Mouse (Mus musculus): ENCODE results near the gene Olfr5.
"Not testable (repeated sequence)": the region's sequence is repeated elsewhere in the genome, so short reads cannot be mapped to it uniquely, and the experiment has no call there.

Olfr5 gene

GRCm38 (mm10) chr7:6486841-6487240 is at the start of gene Olfr5:
Gene Olfr5 (minus strand): TSS chr7:6486941.
- DNase-seq (ENCODE audit: low spot score), result no peak

GRCm38 (mm10) chr7:6526141-6526540 is 39.4 kb upstream of the Olfr5 start:
- no peak for DNase-seq (ENCODE audit: low spot score)

GRCm38 (mm10) chr7:6525001-6525400 is 38.3 kb upstream of the Olfr5 start:
- DNase-seq (ENCODE audit: low spot score), result no peak

DNA sequence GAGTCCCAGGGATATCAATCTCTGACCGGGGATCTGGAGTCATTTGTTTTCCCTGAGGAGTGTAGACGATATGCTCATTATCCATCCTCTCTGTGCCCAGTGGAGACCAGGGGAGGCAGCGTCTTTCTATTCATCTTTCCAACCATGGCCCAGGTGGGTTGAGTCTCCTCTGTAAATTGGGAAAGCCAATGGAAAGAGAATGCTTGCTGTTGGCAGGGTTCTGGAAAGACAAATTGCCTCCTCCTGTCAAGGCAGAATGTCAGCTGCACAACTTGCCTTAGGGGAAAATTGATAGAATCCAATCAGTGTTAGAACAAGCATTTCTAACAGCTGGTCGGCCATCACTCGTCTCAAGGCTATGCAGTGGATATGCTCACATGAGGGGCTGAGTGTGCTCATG is 36.1 kb upstream of the Olfr5 start, which contains the start of gene Olfr1349:
Gene Olfr1349 (minus strand): TSS at position 101 of the 400 bp plus-strand sequence.
- no peak for DNase-seq (ENCODE audit: low spot score)

- no peak for DNase-seq (ENCODE audit: low spot score)
Measured at GRCm38 (mm10) chr7:6521666-6522065, 34.9 kb upstream of the Olfr5 start.

GRCm38 (mm10) chr7:6508648-6509047 is 21.9 kb upstream of the Olfr5 start, which contains the start of gene Olfr1348:
Gene Olfr1348 (minus strand): TSS chr7:6508748.
- no peak for DNase-seq (ENCODE audit: low spot score)

- no peak for DNase-seq (ENCODE audit: low spot score)
Measured at GRCm38 (mm10) chr7:6499655-6500054, 12.9 kb upstream of the Olfr5 start, which contains the start of gene Olfr1347. Gene Olfr1347 (minus strand): TSS chr7:6499755.

GRCm38 (mm10) chr7:6477633-6478032 is 9.1 kb downstream of the Olfr5 start:
- not testable (repeated sequence) for DNase-seq (ENCODE audit: low spot score)

DNA sequence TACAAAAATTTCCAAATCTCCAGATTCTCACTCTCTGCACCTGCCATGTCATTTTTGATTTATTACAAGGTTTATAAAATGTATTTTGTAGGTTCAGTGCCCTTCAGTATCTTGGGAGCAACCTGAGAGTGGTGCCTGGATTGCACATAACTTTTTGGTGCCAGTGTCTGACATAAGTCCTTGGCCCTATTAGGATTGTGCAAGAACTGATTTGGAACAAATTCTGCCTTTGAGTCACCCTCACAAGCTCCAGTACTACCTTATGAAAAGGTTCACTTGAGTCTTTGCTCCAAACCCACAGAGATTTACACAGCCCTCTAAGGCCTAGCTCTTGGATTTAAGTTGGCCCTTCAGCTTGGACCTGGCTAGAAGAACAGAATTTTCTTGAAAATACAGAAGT is 19.8 kb downstream of the Olfr5 start, which contains the start of gene Olfr1346:
Gene Olfr1346 (plus strand): TSS at position 151 of the 400 bp plus-strand sequence.
- no peak for DNase-seq (ENCODE audit: low spot score)

GRCm38 (mm10) chr7:6456399-6456798 is 30.3 kb downstream of the Olfr5 start:
- no peak for DNase-seq (ENCODE audit: low spot score)

DNA sequence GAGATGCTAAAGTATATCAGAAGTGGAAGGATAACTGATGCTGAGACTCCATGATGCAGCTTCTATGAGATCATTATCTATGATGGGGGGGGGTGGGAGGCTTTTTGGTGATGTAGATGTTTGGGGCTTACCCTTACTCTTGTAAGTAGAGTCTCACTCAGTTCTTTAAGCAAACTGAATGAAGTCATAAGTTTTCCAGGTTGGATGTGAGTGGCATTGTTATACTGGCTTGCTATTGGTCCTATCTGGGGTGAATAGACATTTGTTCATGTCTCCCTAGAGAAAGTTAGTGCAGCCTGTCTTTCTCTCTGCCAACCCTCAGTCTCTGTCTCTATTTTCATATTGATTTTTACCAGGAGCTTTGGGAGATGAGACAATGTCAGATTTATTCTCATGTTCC is 30.9 kb downstream of the Olfr5 start, which contains the start of gene Olfr1336:
Gene Olfr1336 (plus strand): TSS at position 301 of the 400 bp plus-strand sequence.
- no peak for DNase-seq (ENCODE audit: low spot score)

GRCm38 (mm10) chr7:6447771-6448170 is 39.0 kb downstream of the Olfr5 start:
- no peak for DNase-seq (ENCODE audit: low spot score)

- no peak for DNase-seq (ENCODE audit: low spot score)
Measured at GRCm38 (mm10) chr7:6441173-6441572, 45.6 kb downstream of the Olfr5 start.

DNA sequence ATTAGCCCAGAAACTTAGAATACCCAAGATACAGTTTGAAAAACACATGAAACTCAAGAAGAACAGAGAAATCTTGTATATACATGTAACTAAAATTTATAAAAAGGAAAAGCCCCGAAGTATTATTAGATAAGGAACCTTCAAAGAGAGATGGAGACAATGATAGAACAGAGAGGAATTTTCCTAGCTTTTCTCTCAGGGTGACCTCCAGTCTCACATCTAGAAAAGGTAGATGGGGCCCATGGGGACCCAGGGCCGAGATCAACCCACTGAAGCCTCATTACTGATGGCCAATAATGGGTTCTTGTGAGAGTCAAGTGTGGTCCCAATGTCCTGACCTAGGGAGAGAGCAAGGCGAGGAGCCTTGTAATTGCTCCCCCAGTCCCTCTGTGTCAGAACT is 48.4 kb downstream of the Olfr5 start, which contains the start of gene Olfr1344:
Gene Olfr1344 (plus strand): TSS at position 301 of the 400 bp plus-strand sequence.
- DNase-seq (ENCODE audit: low spot score), result no peak

GRCm38 (mm10) chr7:6430342-6430741 is 56.4 kb downstream of the Olfr5 start:
- no peak for DNase-seq (ENCODE audit: low spot score)

DNA sequence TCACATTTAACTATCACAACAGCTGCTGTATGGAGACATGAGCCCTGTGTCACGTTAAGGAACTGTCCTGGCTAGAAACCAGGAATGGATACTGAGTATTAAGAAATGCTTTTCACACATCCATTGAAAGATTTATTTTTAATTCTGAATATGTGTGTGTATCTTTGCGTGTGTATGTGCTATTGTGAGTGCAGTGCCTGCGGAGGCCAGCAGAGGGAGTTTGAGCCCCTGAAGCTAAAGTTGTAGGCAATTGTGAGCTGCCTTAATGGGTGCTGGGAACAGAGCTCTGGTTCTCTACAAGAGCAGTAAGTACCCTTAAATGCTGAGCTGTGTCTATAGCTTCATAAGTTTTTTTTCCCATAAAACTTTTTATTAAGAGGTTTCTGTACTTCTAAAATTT is 57.4 kb downstream of the Olfr5 start:
- no peak for DNase-seq (ENCODE audit: low spot score)
